Mouse (Mus musculus) neural tube, embryonic 12.5 days (tissue): ENCODE data around the gene Gna11. TPM values are rescaled to one million over a fixed set of nuclear protein-coding genes. Genes with fewer than 3 reads are reported as not detected.
A peak's percentile ranks its signal among the peaks of the same experiment; 100 is the strongest.

Experiments used
- ATAC-seq: fragments of 200-750 bp; cut with Nextera tagmentation; 2 replicates; pipeline ENCODE4 v1.8.0; 2017; ENCODE audit warnings: low read depth, mild to moderate bottlenecking, moderate TSS enrichment, moderate library complexity; ENCODE audit not compliant: low FRiP score
- H3K27ac ChIP-seq: fragments of 300-500 bp; sonication (generic); 2 replicates; pipeline ENCODE4 v1.5.1; 2016
- H3K27me3 ChIP-seq: fragments of 300-500 bp; sonication (generic); replicated peaks from 2 replicates; pipeline ENCODE4 v1.6.1; 2016; ENCODE audit warnings: mild to moderate bottlenecking
- H3K36me3 ChIP-seq: fragments of 300-500 bp; sonication (generic); 2 replicates; pipeline ENCODE4 v1.6.1; 2016; ENCODE audit warnings: mild to moderate bottlenecking
- H3K4me1 ChIP-seq: fragments of 300-500 bp; sonication (generic); 2 replicates; pipeline ENCODE4 v1.6.1; 2016
- H3K4me2 ChIP-seq: fragments of 300-500 bp; sonication (generic); replicated peaks from 2 replicates; pipeline ENCODE4 v1.6.1; 2016; ENCODE audit warnings: mild to moderate bottlenecking
- H3K4me3 ChIP-seq: fragments of 300-500 bp; sonication (generic); 2 replicates; pipeline ENCODE4 v1.5.1; 2016
- H3K9ac ChIP-seq: fragments of 300-500 bp; sonication (generic); 2 replicates; pipeline ENCODE4 v1.6.1; 2016; ENCODE audit warnings: mild to moderate bottlenecking
- H3K9me3 ChIP-seq: fragments of 300-500 bp; sonication (generic); 2 replicates; pipeline ENCODE4 v1.6.1; 2016; ENCODE audit warnings: mild to moderate bottlenecking
- WGBS: fragments of 180-500 bp; shearing (Covaris S2); methylation state at CpG from one replicate; pipeline ENCODE4 v1.1.7; 2016; 5-methylcytosine and 5-hydroxymethylcytosine counted together
- polyA plus RNA-seq: library from polyadenylated mRNA; unstranded; fragments of >200 nt; fragmentation: Nextera tagmentation; extraction: Ambion mirVana; gene quantifications from 2 replicates; pipeline ENCODE4 v1.2.1, GENCODE M21; 2016

Gna11 gene
- polyA plus RNA-seq, 1 experiment from 2014 or later, result 77.6 TPM

GRCm38 (mm10) chr10:81548944-81549343, 4.0 kb upstream of the Gna11 start:
- WGBS, result 67% methylated on average over 5 of the region's 5 CpGs
- Histone ChIP-seq H3K27ac (no peak overlapping the region), H3K4me3 (no peak overlapping the region), H3K9ac (no peak overlapping the region), H3K36me3 (no peaks in the 10 kb centered on the region), H3K9me3 (no peaks in the 10 kb centered on the region), H3K4me2 (no peak overlapping the region), H3K27me3 (no peaks in the 10 kb centered on the region), H3K4me1 (peaks cover 10% of the 10 kb centered on the region)
- ATAC-seq, result no peak

GRCm38 (mm10) chr10:81546788-81547571, 2.0 kb upstream of the Gna11 start:
- 93% methylated on average over 13 of the region's 13 CpGs for WGBS
- H3K9me3 ChIP-seq, result no peaks in the 10 kb centered on the region
- no peaks in the 10 kb centered on the region for H3K36me3 ChIP-seq
- no peak overlapping the region for H3K4me2 ChIP-seq
- H3K27ac ChIP-seq, result no peak overlapping the region
- no peaks in the 10 kb centered on the region for H3K27me3 ChIP-seq
- H3K4me3 ChIP-seq, result no peak overlapping the region
- H3K9ac ChIP-seq, result no peak overlapping the region
- H3K4me1 ChIP-seq, result peaks cover 30% of the 10 kb centered on the region
- ATAC-seq, result no peak

- peaks cover 33% of the 10 kb centered on the region for H3K4me1 ChIP-seq
- H3K9ac ChIP-seq, result 0 out of 2 replicates have a peak overlapping the region, but pooled peaks have one; percentile 13
- no peaks in the 10 kb centered on the region for H3K9me3 ChIP-seq
- WGBS, result 82% methylated on average over 5 of the region's 5 CpGs
- H3K27ac ChIP-seq, result no peak overlapping the region
- no peak for ATAC-seq
- no peak overlapping the region for H3K4me3 ChIP-seq
- H3K4me2 ChIP-seq, result no peak overlapping the region
- H3K27me3 ChIP-seq, result no peaks in the 10 kb centered on the region
- no peaks in the 10 kb centered on the region for H3K36me3 ChIP-seq
Observed at GRCm38 (mm10) chr10:81546332-81546731, 1.3 kb upstream of the Gna11 start.

GRCm38 (mm10) chr10:81544296-81545160, 462 bp downstream of the Gna11 start:
- Histone ChIP-seq H3K27me3 (no peaks in the 10 kb centered on the region), H3K9me3 (no peaks in the 10 kb centered on the region), H3K4me1 (peaks cover 42% of the 10 kb centered on the region), H3K36me3 (no peaks in the 10 kb centered on the region), H3K9ac (peak overlapping the region; percentile 92), H3K27ac (peak overlapping the region; percentile 70), H3K4me2 (peak overlapping the region; percentile 99), H3K4me3 (peak overlapping the region; percentile 92)
- peak; percentile 54 for ATAC-seq
- under 1% methylated on average over 93 of the region's 93 CpGs for WGBS

- H3K9ac ChIP-seq, result peak overlapping the region; percentile 92
- H3K27ac ChIP-seq, result no peak overlapping the region
- H3K27me3 ChIP-seq, result no peaks in the 10 kb centered on the region
- H3K36me3 ChIP-seq, result no peaks in the 10 kb centered on the region
- peaks cover 42% of the 10 kb centered on the region for H3K4me1 ChIP-seq
- WGBS, result 76% methylated on average over 1 of the region's 1 CpGs
- H3K9me3 ChIP-seq, result no peaks in the 10 kb centered on the region
- peak overlapping the region; percentile 99 for H3K4me2 ChIP-seq
- ATAC-seq, result no peak
- H3K4me3 ChIP-seq, result peak overlapping the region; percentile 92
Observed at GRCm38 (mm10) chr10:81543633-81544032, 1.4 kb downstream of the Gna11 start.

GRCm38 (mm10) chr10:81542727-81543460, 2.1 kb downstream of the Gna11 start:
- no peak for ATAC-seq
- 74% methylated on average over 7 of the region's 7 CpGs for WGBS
- Histone ChIP-seq H3K27me3 (no peaks in the 10 kb centered on the region), H3K4me1 (peaks cover 42% of the 10 kb centered on the region), H3K9me3 (no peaks in the 10 kb centered on the region), H3K4me2 (peak overlapping the region; percentile 99), H3K27ac (no peak overlapping the region), H3K4me3 (peak overlapping the region; percentile 92; the same call in 1 of the 2 replicates), H3K36me3 (no peaks in the 10 kb centered on the region), H3K9ac (peak overlapping the region; percentile 92)

GRCm38 (mm10) chr10:81541803-81542202, 3.2 kb downstream of the Gna11 start:
- no peak overlapping the region for H3K27ac ChIP-seq
- H3K27me3 ChIP-seq, result no peaks in the 10 kb centered on the region
- H3K9me3 ChIP-seq, result no peaks in the 10 kb centered on the region
- no peak overlapping the region for H3K4me3 ChIP-seq
- H3K36me3 ChIP-seq, result no peaks in the 10 kb centered on the region
- H3K4me1 ChIP-seq, result peaks cover 42% of the 10 kb centered on the region
- H3K9ac ChIP-seq, result 0 out of 2 replicates have a peak overlapping the region, but pooled peaks have one; percentile 92
- no peak for ATAC-seq
- 86% methylated on average over 10 of the region's 10 CpGs for WGBS
- H3K4me2 ChIP-seq, result no peak overlapping the region

GRCm38 (mm10) chr10:81541363-81541762, 3.6 kb downstream of the Gna11 start:
- H3K27ac ChIP-seq, result no peak overlapping the region
- peaks cover 42% of the 10 kb centered on the region for H3K4me1 ChIP-seq
- no peak for ATAC-seq
- no peak overlapping the region for H3K4me2 ChIP-seq
- peak overlapping the region; percentile 3; the same call in 1 of the 2 replicates for H3K9ac ChIP-seq
- H3K27me3 ChIP-seq, result no peaks in the 10 kb centered on the region
- no peaks in the 10 kb centered on the region for H3K9me3 ChIP-seq
- WGBS, result 84% methylated on average over 5 of the region's 5 CpGs
- H3K36me3 ChIP-seq, result no peaks in the 10 kb centered on the region
- H3K4me3 ChIP-seq, result no peak overlapping the region

GRCm38 (mm10) chr10:81538321-81539048, 6.5 kb downstream of the Gna11 start:
- H3K36me3 ChIP-seq, result peaks cover 7% of the 10 kb centered on the region; the same call in 1 of the 2 replicates
- no peaks in the 10 kb centered on the region for H3K27me3 ChIP-seq
- no peak overlapping the region for H3K4me3 ChIP-seq
- no peak overlapping the region for H3K9ac ChIP-seq
- WGBS, result 95% methylated on average over 3 of the region's 3 CpGs
- no peaks in the 10 kb centered on the region for H3K9me3 ChIP-seq
- ATAC-seq, result no peak
- no peak overlapping the region for H3K4me2 ChIP-seq
- peaks cover 27% of the 10 kb centered on the region for H3K4me1 ChIP-seq
- H3K27ac ChIP-seq, result no peak overlapping the region

- Histone ChIP-seq H3K9ac (no peak overlapping the region), H3K4me2 (no peak overlapping the region), H3K4me3 (no peak overlapping the region), H3K36me3 (peaks cover 18% of the 10 kb centered on the region), H3K9me3 (no peaks in the 10 kb centered on the region), H3K27me3 (no peaks in the 10 kb centered on the region), H3K27ac (no peak overlapping the region), H3K4me1 (peaks cover 17% of the 10 kb centered on the region)
- 100% methylated on average over 1 of the region's 2 CpGs for WGBS
- no peak for ATAC-seq
Observed at GRCm38 (mm10) chr10:81537429-81537828, 7.6 kb downstream of the Gna11 start.

GRCm38 (mm10) chr10:81536734-81537133, 8.3 kb downstream of the Gna11 start:
- WGBS, result 79% methylated on average over 6 of the region's 6 CpGs
- ATAC-seq, result no peak
- H3K9me3 ChIP-seq, result no peaks in the 10 kb centered on the region
- H3K4me1 ChIP-seq, result peaks cover 10% of the 10 kb centered on the region
- H3K27ac ChIP-seq, result no peak overlapping the region
- H3K36me3 ChIP-seq, result peaks cover 22% of the 10 kb centered on the region
- no peak overlapping the region for H3K9ac ChIP-seq
- H3K4me2 ChIP-seq, result no peak overlapping the region
- H3K27me3 ChIP-seq, result no peaks in the 10 kb centered on the region
- H3K4me3 ChIP-seq, result no peak overlapping the region
